ENCODE assay signal across 9 mouse cellular contexts in the genomic region with DNA sequence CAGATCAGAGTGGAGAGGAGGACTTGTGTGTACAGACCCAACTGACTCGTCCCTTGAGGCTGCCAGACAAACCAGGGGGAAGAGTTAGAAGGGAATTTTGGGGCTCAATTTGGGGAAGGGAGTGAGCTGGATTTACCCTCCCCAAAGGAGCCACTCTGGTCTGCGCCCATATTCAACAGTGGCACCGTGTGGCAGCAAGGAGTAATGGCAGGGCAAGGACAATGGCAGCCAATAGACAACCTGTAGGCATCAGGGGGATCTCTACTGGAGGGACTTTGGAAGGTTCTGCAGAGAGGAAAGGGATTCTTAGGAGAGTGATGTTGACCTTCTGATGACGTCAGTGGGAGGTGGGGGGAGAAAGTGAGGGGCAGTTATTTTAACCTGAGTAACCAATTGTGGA.
DNase-seq lines count a peak whose midpoint lies in the region; ATAC-seq lines count a peak whose summit lies in the region.
"Had no signal": no experiment of that assay in that cellular context is flagged by ENCODE, and none has a peak within 500 bp of the region (broad histone marks: within the 10 kb centered on the region; RNA-seq: fewer than 3 reads in every experiment).

No protein-coding gene starts in this region.

- no peak overlapping the region for H3K9ac ChIP-seq in kidney, embryonic 16.5 days (replicated peaks; ENCODE audit: low read length)
- no peak overlapping the region for H3K9ac ChIP-seq in forebrain, embryonic 15.5 days (replicated peaks)
- H3K9ac ChIP-seq: embryonic facial prominence, embryonic 12.5 days had no signal

- H3K9me3 ChIP-seq in kidney, embryonic 16.5 days (ENCODE audit: low read length): no peaks in the 10 kb centered on the region
- H3K9me3 ChIP-seq in forebrain, embryonic 15.5 days: no peaks in the 10 kb centered on the region
- H3K9me3 ChIP-seq: embryonic facial prominence, embryonic 12.5 days had no signal

- no peak overlapping the region for H3K4me2 ChIP-seq in kidney, embryonic 16.5 days (replicated peaks; ENCODE audit: low read depth, low read length)
- H3K4me2 ChIP-seq in forebrain, embryonic 15.5 days (replicated peaks): no peak overlapping the region
- H3K4me2 ChIP-seq: embryonic facial prominence, embryonic 12.5 days had no signal

- H3K27ac ChIP-seq in kidney, embryonic 16.5 days (ENCODE audit: low read length): no peak overlapping the region
- H3K27ac ChIP-seq in forebrain, embryonic 15.5 days (replicated peaks): no peak overlapping the region
- H3K27ac ChIP-seq: embryonic facial prominence, embryonic 12.5 days had no signal

- ATAC-seq in kidney, embryonic 16.5 days (ENCODE audit: low FRiP score, low TSS enrichment): no peak
- no peak for ATAC-seq in forebrain, embryonic 15.5 days (replicated peaks)

- no peaks in the 10 kb centered on the region for H3K36me3 ChIP-seq in kidney, embryonic 16.5 days (ENCODE audit: insufficient read depth, low read length)
- H3K36me3 ChIP-seq in forebrain, embryonic 15.5 days: no peaks in the 10 kb centered on the region
- H3K36me3 ChIP-seq: embryonic facial prominence, embryonic 12.5 days had no signal

- H3K27me3 ChIP-seq in kidney, embryonic 16.5 days (ENCODE audit: insufficient read depth, low read length): 0 out of 2 replicates have a peak, but pooled peaks cover 2% of the 10 kb centered on the region
- H3K27me3 ChIP-seq in forebrain, embryonic 15.5 days: peaks cover 17% of the 10 kb centered on the region

- no peak overlapping the region for H3K4me3 ChIP-seq in kidney, embryonic 16.5 days (ENCODE audit: low read length)
- no peak overlapping the region for H3K4me3 ChIP-seq in forebrain, embryonic 15.5 days
- H3K4me3 ChIP-seq: embryonic facial prominence, embryonic 12.5 days had no signal

- H3K4me1 ChIP-seq in kidney, embryonic 16.5 days (ENCODE audit: insufficient read depth, low read length): no peaks in the 10 kb centered on the region
- H3K4me1 ChIP-seq in forebrain, embryonic 15.5 days: no peaks in the 10 kb centered on the region
- H3K4me1 ChIP-seq: embryonic facial prominence, embryonic 12.5 days had no signal

- whole genome bisulfite sequencing in kidney, embryonic 16.5 days: 23% methylated on average over 4 of the region's 4 CpGs
- WGBS in forebrain, embryonic 15.5 days: 23% methylated on average over 4 of the region's 4 CpGs

- DNase-seq in adrenal gland, postnatal 10 days: peak; percentile 50
- no peak for DNase-seq in adrenal gland, adult 18-20 months (ENCODE audit: low spot score in 2 of 2)
- peak; percentile 21 for DNase-seq in kidney, adult 18-20 months
- peak; percentile 19 for DNase-seq in ES-CJ7 (ENCODE audit: low read depth, low spot score)
- DNase-seq in kidney, postnatal 10 days: peak; percentile 47
- no peak for DNase-seq in frontal cortex, postnatal 25 days (ENCODE audit: low spot score in 2 of 2)

Comparison
In these comparisons a context has a peak if more than half of its experiments do, and no peak if none do; other contexts are left out.
1. DNase-seq: peak in adrenal gland, postnatal 10 days (single experiment), kidney, adult 18-20 months (single experiment), ES-CJ7 (single experiment) and kidney, postnatal 10 days (single experiment); none in adrenal gland, adult 18-20 months (0 of 2) and frontal cortex, postnatal 25 days (0 of 2).